Mouse (Mus musculus) midbrain, embryonic 14.5 days (tissue): ENCODE results near the gene Itgav. TPM values are rescaled to one million over a fixed set of nuclear protein-coding genes. Genes with fewer than 3 reads are reported as not detected.

Experiments
- ATAC-seq: fragments of 200-750 bp; cut with Nextera tagmentation; 2 replicates; pipeline ENCODE4 v1.8.0; 2017; ENCODE audit warnings: moderate number of reproducible peaks, moderate library complexity; ENCODE audit not compliant: low FRiP score, low TSS enrichment
- DNase-seq: peaks from one replicate; pipeline ENCODE4 v3.0.0-alpha.2; 2015
- H3K27ac ChIP-seq: fragments of 300-500 bp; sonication (generic); replicated peaks from 2 replicates; pipeline ENCODE4 v1.5.1; 2014; ENCODE audit warnings: mild to moderate bottlenecking, low read depth, low read length, moderate library complexity
- H3K27me3 ChIP-seq: fragments of 300-500 bp; sonication (generic); 2 replicates; pipeline ENCODE4 v1.6.1; 2014; ENCODE audit warnings: low read length, control low read depth, mixed read lengths; ENCODE audit not compliant: control insufficient read depth, insufficient read depth
- H3K36me3 ChIP-seq: fragments of 300-500 bp; sonication (generic); 2 replicates; pipeline ENCODE4 v1.6.1; 2014; ENCODE audit warnings: low read length, control low read depth; ENCODE audit not compliant: control insufficient read depth, insufficient read depth
- H3K4me1 ChIP-seq: fragments of 300-500 bp; sonication (generic); 2 replicates; pipeline ENCODE4 v1.6.1; 2014; ENCODE audit warnings: mild to moderate bottlenecking, antibody characterized with exemption, low read length, control low read depth; ENCODE audit not compliant: control insufficient read depth, insufficient read depth
- H3K4me2 ChIP-seq: fragments of 300-500 bp; sonication (generic); 2 replicates; pipeline ENCODE4 v1.6.1; 2014; ENCODE audit warnings: mild to moderate bottlenecking, low read length, moderate library complexity
- H3K4me3 ChIP-seq: fragments of 300-500 bp; sonication (generic); replicated peaks from 2 replicates; pipeline ENCODE4 v1.5.1; 2014; ENCODE audit warnings: low read depth, low read length
- H3K9ac ChIP-seq: fragments of 300-500 bp; sonication (generic); replicated peaks from 2 replicates; pipeline ENCODE4 v1.6.1; 2014; ENCODE audit warnings: mild to moderate bottlenecking, low read length, moderate library complexity
- H3K9me3 ChIP-seq: fragments of 300-500 bp; sonication (generic); 2 replicates; pipeline ENCODE4 v1.6.1; 2016; ENCODE audit warnings: low read length, control low read depth, mixed read lengths; ENCODE audit not compliant: control insufficient read depth
- WGBS: fragments of 180-500 bp; shearing (Covaris S2); extraction: QIAGEN DNeasy Blood & Tissue Kit; methylation state at CpG from one replicate; pipeline ENCODE4 v1.1.7; 2014; 5-methylcytosine and 5-hydroxymethylcytosine counted together
- polyA plus RNA-seq: library from polyadenylated mRNA; unstranded; fragments of >200 nt; fragmentation: Nextera tagmentation; extraction: Ambion mirVana; gene quantifications from 2 replicates; pipeline ENCODE4 v1.2.1, GENCODE M21; 2014

Gene Itgav
- polyA plus RNA-seq, 1 experiment from 2014 or later = 27.5 TPM

DNA sequence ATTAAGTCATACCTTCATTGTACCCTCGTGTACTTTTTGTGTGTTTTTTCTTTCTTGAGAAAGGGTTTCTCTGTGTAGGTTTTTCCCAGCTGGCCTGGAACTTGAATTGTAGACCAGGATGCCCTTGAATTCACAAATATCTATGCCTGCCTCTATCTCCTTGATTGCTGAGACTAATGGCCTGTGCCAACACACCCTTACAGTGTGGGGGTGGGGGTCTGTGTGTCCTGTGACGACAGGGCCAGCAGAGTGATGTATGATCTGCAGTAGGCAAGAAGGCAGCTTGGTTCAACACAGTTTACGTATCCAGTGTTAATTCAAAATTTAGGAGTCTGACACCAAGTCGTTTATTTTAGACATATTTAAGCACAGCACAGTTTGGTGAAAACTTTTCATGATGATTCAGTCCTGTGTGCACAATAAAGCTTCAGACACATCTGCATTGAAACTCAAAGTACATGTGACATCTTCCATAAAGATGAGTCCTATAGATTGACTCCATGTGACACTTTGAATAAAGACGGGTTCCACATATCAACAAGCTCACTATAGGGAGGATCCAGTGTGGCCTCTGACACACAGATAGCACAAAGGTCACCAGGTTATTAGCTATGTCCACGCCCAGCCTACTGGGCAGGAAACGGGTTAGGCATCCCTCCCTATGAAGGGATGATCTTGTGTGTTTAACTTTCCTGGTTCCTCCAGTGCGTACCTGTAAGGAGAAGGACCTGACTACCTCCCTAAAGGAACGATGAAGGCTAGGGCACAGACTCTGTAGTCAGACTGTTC lies 40.3 kb upstream of the Itgav start:
- Histone ChIP-seq H3K9ac (no peak overlapping the region), H3K4me2 (no peak overlapping the region), H3K27me3 (no peaks in the 10 kb centered on the region), H3K4me3 (no peak overlapping the region), H3K36me3 (no peaks in the 10 kb centered on the region), H3K4me1 (no peaks in the 10 kb centered on the region), H3K27ac (no peak overlapping the region), H3K9me3 (0 out of 2 replicates have a peak, but pooled peaks cover 6% of the 10 kb centered on the region)
- DNase-seq = no peak
- ATAC-seq = 0 out of 2 replicates have a peak, but pooled peaks have one; percentile 11
- 88% methylated on average over 9 of the region's 9 CpGs for WGBS

DNA sequence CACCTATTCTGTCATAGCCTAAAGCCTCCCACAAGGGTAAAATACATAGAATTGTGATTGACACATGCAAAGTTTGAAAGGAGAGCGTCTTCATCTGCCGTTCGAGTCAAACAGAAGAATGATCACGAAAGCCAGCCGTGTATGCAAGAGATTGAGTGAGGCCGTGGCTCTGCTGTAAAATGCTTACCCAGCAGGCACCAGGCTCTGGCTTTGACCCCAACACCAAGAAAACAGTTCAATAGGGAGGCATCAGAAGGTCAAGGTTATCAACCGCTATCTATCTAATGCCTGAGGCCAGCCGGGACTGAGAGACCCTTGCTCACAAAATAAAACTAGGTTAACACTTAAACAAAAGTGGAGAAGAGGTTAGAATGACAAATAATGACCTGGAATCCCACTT lies 39.5 kb upstream of the Itgav start:
- no peak for ATAC-seq
- Histone ChIP-seq H3K36me3 (no peaks in the 10 kb centered on the region), H3K4me2 (no peak overlapping the region), H3K9ac (no peak overlapping the region), H3K27me3 (no peaks in the 10 kb centered on the region), H3K27ac (no peak overlapping the region), H3K4me3 (no peak overlapping the region), H3K9me3 (0 out of 2 replicates have a peak, but pooled peaks cover 6% of the 10 kb centered on the region), H3K4me1 (no peaks in the 10 kb centered on the region)
- DNase-seq = no peak
- WGBS = 85% methylated on average over 8 of the region's 8 CpGs

DNA sequence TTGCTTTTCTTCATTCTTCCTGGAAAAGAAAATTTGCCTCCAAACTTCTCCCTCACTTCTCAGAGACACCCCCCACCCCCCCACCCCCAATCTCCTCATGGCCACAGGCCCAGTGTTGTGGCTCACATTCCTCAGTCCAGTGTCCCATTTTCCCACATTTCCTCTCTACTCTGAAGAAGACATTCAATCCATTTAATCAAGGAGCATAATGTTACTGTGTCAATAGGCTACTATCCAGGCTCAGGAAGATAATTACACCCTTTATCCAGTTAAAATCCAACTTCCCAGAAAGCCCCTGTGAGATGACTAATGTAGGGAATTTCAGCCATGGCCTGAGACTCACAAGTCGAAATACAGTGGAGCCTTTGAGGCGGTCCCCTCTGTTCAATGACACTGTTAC lies 33.8 kb upstream of the Itgav start:
- H3K27me3 ChIP-seq = no peaks in the 10 kb centered on the region
- no peaks in the 10 kb centered on the region for H3K36me3 ChIP-seq
- ATAC-seq (no peak), DNase-seq (no peak)
- H3K4me1 ChIP-seq = no peaks in the 10 kb centered on the region
- no peak overlapping the region for H3K4me2 ChIP-seq
- WGBS = 89% methylated on average over 2 of the region's 2 CpGs
- no peak overlapping the region for H3K27ac ChIP-seq
- 0 out of 2 replicates have a peak, but pooled peaks cover 6% of the 10 kb centered on the region for H3K9me3 ChIP-seq
- no peak overlapping the region for H3K9ac ChIP-seq
- H3K4me3 ChIP-seq = no peak overlapping the region

DNA sequence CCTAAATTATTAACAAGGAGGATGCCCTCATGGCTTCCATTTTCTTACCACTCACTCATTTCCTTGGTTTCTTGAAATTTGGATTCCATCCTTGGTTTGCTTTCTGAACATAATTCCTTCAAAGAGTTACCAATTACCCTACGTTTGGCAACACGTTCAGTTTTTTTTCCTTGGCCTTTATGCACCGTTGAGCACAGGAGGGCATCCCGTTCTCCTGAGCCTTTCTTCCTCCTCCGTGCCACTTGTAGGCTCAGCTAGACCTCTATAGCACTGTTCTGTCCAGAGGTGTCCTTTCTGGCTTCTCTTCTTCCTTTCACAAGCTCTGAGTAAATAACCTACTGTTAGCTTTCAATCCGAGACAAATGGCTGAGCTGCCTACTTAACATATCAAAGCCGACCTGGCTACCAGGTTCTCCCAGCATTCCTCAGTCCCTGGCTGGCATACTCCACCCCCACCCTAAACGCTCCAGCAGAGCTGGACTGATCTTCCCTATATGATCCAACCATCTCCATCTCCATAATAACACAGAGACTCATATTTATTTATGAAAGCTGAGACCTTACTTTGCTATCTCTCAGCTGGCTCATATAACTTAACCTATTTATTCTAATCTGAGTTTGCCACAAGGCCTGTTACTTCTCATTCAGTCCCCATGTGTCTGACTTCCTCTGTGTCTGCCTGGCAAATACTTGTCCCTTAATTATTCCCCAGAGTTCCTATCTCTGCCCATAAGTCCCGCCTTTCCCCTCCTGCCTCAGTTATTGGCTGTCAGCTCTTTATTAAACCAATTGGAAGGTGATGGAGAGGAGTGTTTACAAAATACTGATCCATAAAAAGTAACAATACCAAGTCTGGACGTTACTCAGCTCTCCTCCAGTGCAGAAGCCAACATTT lies 31.3 kb upstream of the Itgav start:
- Histone ChIP-seq H3K36me3 (no peaks in the 10 kb centered on the region), H3K4me2 (no peak overlapping the region), H3K27ac (no peak overlapping the region), H3K27me3 (no peaks in the 10 kb centered on the region), H3K4me3 (no peak overlapping the region), H3K4me1 (no peaks in the 10 kb centered on the region), H3K9ac (no peak overlapping the region), H3K9me3 (0 out of 2 replicates have a peak, but pooled peaks cover 6% of the 10 kb centered on the region)
- ATAC-seq (peak; percentile 41; the same call in 1 of the 2 replicates), DNase-seq (peak; percentile 46)
- 13% methylated on average over 10 of the region's 10 CpGs for WGBS

DNA sequence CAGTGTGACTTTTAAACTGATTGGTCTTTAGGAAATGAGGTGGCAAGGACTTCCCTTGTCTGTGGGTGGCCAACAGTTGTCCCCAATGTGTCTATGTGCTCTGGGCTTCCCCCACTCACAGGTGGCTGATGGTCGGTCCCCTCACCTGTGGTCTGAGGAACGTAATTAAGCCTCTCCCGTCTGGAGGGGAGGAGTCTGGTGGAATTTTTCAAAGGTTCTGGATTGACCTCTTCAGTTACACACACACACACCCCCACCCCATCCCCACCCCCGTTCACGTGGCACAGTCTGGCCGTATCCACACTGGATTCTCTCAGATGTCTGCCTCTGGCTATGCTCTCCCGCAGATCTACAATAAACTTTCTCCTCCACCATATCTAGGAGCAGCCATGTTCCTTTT lies 30.1 kb upstream of the Itgav start:
- Histone ChIP-seq H3K4me3 (no peak overlapping the region), H3K36me3 (no peaks in the 10 kb centered on the region), H3K4me2 (no peak overlapping the region), H3K9me3 (no peaks in the 10 kb centered on the region), H3K4me1 (no peaks in the 10 kb centered on the region), H3K27me3 (no peaks in the 10 kb centered on the region), H3K27ac (no peak overlapping the region), H3K9ac (no peak overlapping the region)
- 86% methylated on average over 7 of the region's 7 CpGs for WGBS
- ATAC-seq = no peak
- DNase-seq = no peak

DNA sequence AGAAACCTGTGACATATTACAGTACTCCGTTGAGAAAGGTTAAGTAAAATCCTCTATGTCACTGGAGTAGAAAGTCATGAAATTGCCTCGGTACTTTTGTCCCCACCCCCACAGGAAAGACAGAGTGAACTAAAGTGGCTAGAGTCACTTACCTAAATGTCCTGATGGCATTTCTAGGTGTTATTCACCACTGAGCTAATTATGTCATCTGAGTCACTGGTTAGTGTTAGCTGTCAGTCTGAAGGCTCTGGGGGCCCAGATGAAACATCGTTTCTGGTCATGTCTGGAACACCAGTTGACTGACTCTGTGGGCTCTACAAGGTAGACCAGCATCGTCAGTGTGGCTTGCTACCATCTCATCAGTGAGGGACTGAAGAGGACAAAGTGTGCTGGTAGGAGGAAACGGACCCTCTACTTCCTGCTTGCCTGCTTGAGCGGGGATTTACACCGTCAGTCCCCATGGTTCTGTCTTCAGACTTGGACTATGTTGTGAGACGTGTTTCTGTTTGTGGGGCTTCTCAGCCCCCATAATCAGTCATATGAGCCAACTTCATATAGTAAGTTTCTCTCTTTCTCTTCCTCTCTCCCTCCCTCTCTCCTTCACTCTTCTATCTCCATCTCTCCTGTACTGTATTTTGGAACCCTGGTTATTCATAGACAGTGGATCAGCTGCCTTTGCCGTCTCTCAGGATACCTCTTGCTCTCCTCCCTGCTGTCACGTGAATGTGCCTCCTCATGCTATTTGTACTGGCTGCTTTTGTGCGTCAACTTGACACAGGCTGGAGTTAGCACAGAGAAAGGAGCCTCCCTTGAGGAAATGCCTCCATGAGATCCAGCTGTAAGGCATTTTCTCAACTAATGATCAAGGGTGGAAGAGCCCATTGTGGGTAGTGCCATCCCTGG lies 28.6 kb upstream of the Itgav start:
- Histone ChIP-seq H3K9me3 (no peaks in the 10 kb centered on the region), H3K4me3 (no peak overlapping the region), H3K27me3 (no peaks in the 10 kb centered on the region), H3K4me1 (no peaks in the 10 kb centered on the region), H3K27ac (no peak overlapping the region), H3K36me3 (no peaks in the 10 kb centered on the region), H3K4me2 (no peak overlapping the region), H3K9ac (no peak overlapping the region)
- no peak for ATAC-seq
- no peak for DNase-seq
- WGBS = 81% methylated on average over 11 of the region's 11 CpGs

DNA sequence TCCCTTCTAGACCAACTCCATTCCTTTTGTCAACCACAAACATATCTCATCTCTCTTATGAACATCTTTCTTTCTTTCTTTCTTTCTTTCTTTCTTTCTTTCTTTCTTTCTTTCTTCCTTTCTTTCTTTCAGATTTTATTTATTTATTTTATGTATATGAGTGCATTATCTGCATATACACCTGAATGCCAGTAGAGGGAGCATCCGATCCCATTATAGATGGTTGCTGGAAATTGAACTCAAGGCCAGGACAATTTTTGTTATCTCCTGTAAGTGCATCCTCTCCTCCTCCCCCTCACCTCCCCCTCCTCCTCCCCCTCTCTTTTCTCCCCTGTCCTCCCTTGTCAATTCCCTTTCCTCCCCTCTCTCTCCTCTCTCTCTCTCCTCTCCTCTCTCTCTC lies 25.7 kb upstream of the Itgav start:
- H3K4me1 ChIP-seq = no peaks in the 10 kb centered on the region
- 73% methylated on average over 1 of the region's 1 CpGs for WGBS
- H3K27me3 ChIP-seq = no peaks in the 10 kb centered on the region
- H3K4me2 ChIP-seq = no peak overlapping the region
- H3K27ac ChIP-seq = no peak overlapping the region
- no peak overlapping the region for H3K9ac ChIP-seq
- ATAC-seq (no peak), DNase-seq (no peak)
- H3K36me3 ChIP-seq = no peaks in the 10 kb centered on the region
- H3K4me3 ChIP-seq = no peak overlapping the region
- no peaks in the 10 kb centered on the region for H3K9me3 ChIP-seq

DNA sequence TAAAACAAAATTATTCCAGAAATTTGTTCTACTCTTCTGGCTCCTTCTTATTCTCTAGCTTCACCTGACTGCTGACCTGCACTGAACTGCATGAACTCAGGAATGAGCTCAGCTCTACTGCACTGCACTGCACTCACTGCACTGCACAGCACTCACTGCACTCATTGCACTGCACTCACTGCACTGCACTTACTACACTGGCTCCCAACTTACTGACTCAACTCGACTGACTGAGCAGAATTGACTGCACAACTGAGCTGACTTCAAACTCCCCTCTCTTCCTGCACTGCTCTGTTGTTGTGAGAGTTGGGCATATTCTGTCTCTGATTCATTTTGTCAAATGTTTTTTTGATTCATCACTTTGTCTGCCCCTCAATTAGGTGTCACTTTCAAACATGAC lies 24.9 kb upstream of the Itgav start:
- DNase-seq (no peak), ATAC-seq (no peak)
- no peak overlapping the region for H3K27ac ChIP-seq
- H3K36me3 ChIP-seq = no peaks in the 10 kb centered on the region
- WGBS = 42% methylated on average over 1 of the region's 1 CpGs
- no peak overlapping the region for H3K4me2 ChIP-seq
- no peaks in the 10 kb centered on the region for H3K27me3 ChIP-seq
- H3K9me3 ChIP-seq = no peaks in the 10 kb centered on the region
- no peaks in the 10 kb centered on the region for H3K4me1 ChIP-seq
- no peak overlapping the region for H3K4me3 ChIP-seq
- no peak overlapping the region for H3K9ac ChIP-seq
